Mouse (Mus musculus): ENCODE measurements around the gene Klrb1a. TPM values are rescaled to one million over a fixed set of nuclear protein-coding genes. Genes with fewer than 3 reads are reported as not detected.

The Klrb1a gene
- polyA plus RNA-seq, 1 experiment from 2014 or later = not detected

DNA sequence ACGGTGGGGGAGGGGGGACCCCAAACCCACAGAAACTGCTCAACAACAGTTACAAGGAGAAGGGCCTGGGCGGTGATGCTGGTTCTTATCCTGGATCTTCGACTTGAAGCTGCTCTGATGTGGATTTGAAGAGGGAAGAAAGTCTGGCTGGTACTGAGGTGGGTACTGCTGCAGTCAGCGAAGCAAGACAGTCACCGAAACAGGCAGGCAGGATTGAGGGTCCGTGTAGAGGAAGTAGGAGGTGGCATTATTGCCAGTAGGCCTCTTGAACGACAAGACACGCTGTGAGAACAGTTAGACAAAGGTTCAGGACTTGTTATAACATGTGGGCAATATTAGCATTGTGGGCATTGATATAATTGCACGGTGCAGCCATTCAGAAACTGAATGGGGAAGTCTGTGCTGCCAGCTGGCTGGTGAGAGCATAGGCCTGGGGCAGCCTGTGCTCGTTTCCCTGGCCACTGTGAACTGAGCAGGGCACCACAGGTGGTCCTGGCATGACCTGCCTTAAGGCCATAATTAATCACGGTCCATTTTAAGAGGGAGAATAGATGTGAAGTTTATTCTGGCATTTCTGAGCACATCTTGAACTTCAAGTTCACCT is 37.6 kb downstream of the Klrb1a start:
- no peak overlapping the region for H3K4me3 ChIP-seq (ENCODE audit: low read length)

GRCm38 (mm10) chr6:128584070-128584660 is 39.2 kb downstream of the Klrb1a start:
- WGBS = 30% methylated on average over 10 of the region's 10 CpGs
- Histone ChIP-seq H3K36me3 (ENCODE audit: control insufficient read depth, insufficient read depth, low read length) (no peaks in the 10 kb centered on the region), H3K27me3 (replicated peaks; ENCODE audit: control insufficient read depth, insufficient read depth, low read length) (no peaks in the 10 kb centered on the region), H3K4me1 (ENCODE audit: control insufficient read depth, insufficient read depth, low read depth, low read length) (no peaks in the 10 kb centered on the region), H3K27ac (ENCODE audit: low read depth, low read length) (no peak overlapping the region), H3K4me2 (ENCODE audit: low read length) (no peak overlapping the region), H3K4me3 (ENCODE audit: low read length) (no peak overlapping the region), H3K9me3 (ENCODE audit: control insufficient read depth, low read length) (no peaks in the 10 kb centered on the region), H3K9ac (ENCODE audit: low read depth, low read length) (no peak overlapping the region)
- ATAC-seq = no peak

More for the DNA sequence above, 37.6 kb downstream of the Klrb1a start:
- H3K27me3 ChIP-seq (replicated peaks; ENCODE audit: control insufficient read depth, insufficient read depth, low read length) = no peaks in the 10 kb centered on the region
- no peaks in the 10 kb centered on the region for H3K4me1 ChIP-seq (ENCODE audit: control insufficient read depth, insufficient read depth, low read depth, low read length)
- whole genome bisulfite sequencing = 64% methylated on average over 11 of the region's 11 CpGs
- H3K36me3 ChIP-seq (ENCODE audit: control insufficient read depth, insufficient read depth, low read length) = no peaks in the 10 kb centered on the region
- no peak overlapping the region for H3K4me2 ChIP-seq (ENCODE audit: low read length)
- no peak overlapping the region for H3K27ac ChIP-seq (ENCODE audit: low read depth, low read length)
- ATAC-seq = no peak
- no peak overlapping the region for H3K9ac ChIP-seq (ENCODE audit: low read depth, low read length)
- H3K9me3 ChIP-seq (ENCODE audit: control insufficient read depth, low read length) = no peaks in the 10 kb centered on the region

DNA sequence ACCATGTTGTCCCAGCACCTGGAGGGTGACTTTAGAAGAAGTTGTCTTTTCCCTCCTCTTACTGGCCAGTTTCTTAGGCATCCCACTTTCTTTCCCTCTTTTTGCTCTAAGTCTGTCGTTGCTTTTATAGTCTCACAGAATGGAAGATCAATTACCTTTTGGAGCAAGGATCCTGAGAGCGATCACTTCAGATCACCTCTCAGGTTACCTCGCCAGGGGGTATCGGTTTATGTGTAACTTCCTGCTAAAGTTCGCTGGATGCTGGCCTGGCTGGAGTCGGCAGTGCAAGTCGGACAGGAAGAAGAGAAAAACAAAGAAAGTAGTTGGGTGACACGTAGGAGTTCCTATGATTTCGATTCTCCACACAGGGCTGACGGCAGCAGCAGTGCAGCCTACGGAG is 41.8 kb downstream of the Klrb1a start, which contains the start of gene A2ml1:
A2ml1 (minus strand) TSS at position 101 of the 400 bp plus-strand sequence.
- Histone ChIP-seq H3K36me3 (ENCODE audit: control insufficient read depth, insufficient read depth, low read length) (no peaks in the 10 kb centered on the region), H3K4me2 (ENCODE audit: low read length) (no peak within 1 kb of the TSS), H3K4me1 (ENCODE audit: control insufficient read depth, insufficient read depth, low read depth, low read length) (no peaks in the 10 kb centered on the region), H3K9me3 (ENCODE audit: control insufficient read depth, low read length) (no peaks in the 10 kb centered on the region), H3K27me3 (replicated peaks; ENCODE audit: control insufficient read depth, insufficient read depth, low read length) (no peaks in the 10 kb centered on the region), H3K4me3 (ENCODE audit: low read length) (no peak within 1 kb of the TSS), H3K27ac (ENCODE audit: low read depth, low read length) (no peak within 1 kb of the TSS), H3K9ac (ENCODE audit: low read depth, low read length) (no peak within 1 kb of the TSS)
- ATAC-seq = no peak
- 80% methylated on average over 11 of the region's 11 CpGs for WGBS

DNA sequence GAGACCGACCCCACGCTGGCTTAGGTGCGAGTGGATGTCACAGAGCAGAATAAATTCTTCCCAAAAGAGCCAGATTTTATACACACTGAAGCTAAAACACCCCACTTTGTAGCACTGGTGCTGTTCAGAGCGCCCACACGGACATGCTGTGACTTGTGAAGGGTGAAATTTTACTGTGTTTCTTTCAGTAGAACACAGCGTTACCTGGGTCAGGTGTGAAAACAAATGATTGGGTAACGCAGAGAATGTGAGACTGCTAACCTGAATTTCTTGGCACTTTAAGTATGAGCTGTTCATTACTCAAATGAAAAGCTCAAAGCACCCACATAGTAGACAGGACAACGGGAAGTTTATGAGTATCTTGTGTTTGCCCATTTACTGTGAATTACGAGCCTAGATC is 46.0 kb downstream of the Klrb1a start:
- Histone ChIP-seq H3K9me3 (ENCODE audit: control insufficient read depth, low read length) (no peaks in the 10 kb centered on the region), H3K9ac (ENCODE audit: low read depth, low read length) (no peak overlapping the region), H3K36me3 (ENCODE audit: control insufficient read depth, insufficient read depth, low read length) (no peaks in the 10 kb centered on the region), H3K27ac (ENCODE audit: low read depth, low read length) (no peak overlapping the region), H3K4me2 (ENCODE audit: low read length) (no peak overlapping the region), H3K27me3 (replicated peaks; ENCODE audit: control insufficient read depth, insufficient read depth, low read length) (no peaks in the 10 kb centered on the region), H3K4me3 (ENCODE audit: low read length) (no peak overlapping the region), H3K4me1 (ENCODE audit: control insufficient read depth, insufficient read depth, low read depth, low read length) (no peaks in the 10 kb centered on the region)
- no peak for ATAC-seq
- 92% methylated on average over 9 of the region's 9 CpGs for WGBS

GRCm38 (mm10) chr6:128566589-128566988 is 56.7 kb downstream of the Klrb1a start:
- H3K27me3 ChIP-seq (replicated peaks; ENCODE audit: control insufficient read depth, insufficient read depth, low read length) = no peaks in the 10 kb centered on the region
- no peaks in the 10 kb centered on the region for H3K36me3 ChIP-seq (ENCODE audit: control insufficient read depth, insufficient read depth, low read length)
- no peak overlapping the region for H3K9ac ChIP-seq (ENCODE audit: low read depth, low read length)
- H3K4me2 ChIP-seq (ENCODE audit: low read length) = no peak overlapping the region
- 93% methylated on average over 11 of the region's 11 CpGs for whole genome bisulfite sequencing
- H3K4me1 ChIP-seq (ENCODE audit: control insufficient read depth, insufficient read depth, low read depth, low read length) = no peaks in the 10 kb centered on the region
- H3K27ac ChIP-seq (ENCODE audit: low read depth, low read length) = no peak overlapping the region
- H3K9me3 ChIP-seq (ENCODE audit: control insufficient read depth, low read length) = no peaks in the 10 kb centered on the region
- no peak for ATAC-seq
- H3K4me3 ChIP-seq (ENCODE audit: low read length) = no peak overlapping the region

Other genes starting within 250 kb of the Klrb1a start
- gene Tex52, start 248.1 kb downstream of the Klrb1a start, polyA plus RNA-seq (2015; fragmentation: Nextera tagmentation; extraction: Ambion mirVana) = 0.61 and 0.82 TPM in 2 replicates
- not detected in 2 replicates for gene Gm44596, start 248.0 kb downstream of the Klrb1a start, polyA plus RNA-seq (2015; fragmentation: Nextera tagmentation; extraction: Ambion mirVana)
- 11.0 and 11.3 TPM in 2 replicates for gene Nrip2, start 224.2 kb downstream of the Klrb1a start, polyA plus RNA-seq (2015; fragmentation: Nextera tagmentation; extraction: Ambion mirVana)
- gene Itfg2, start 198.6 kb downstream of the Klrb1a start, polyA plus RNA-seq (2015; fragmentation: Nextera tagmentation; extraction: Ambion mirVana) = 35.7 and 46.9 TPM in 2 replicates
- 341 and 344 TPM in 2 replicates for gene Fkbp4, start 184.9 kb downstream of the Klrb1a start, polyA plus RNA-seq (2015; fragmentation: Nextera tagmentation; extraction: Ambion mirVana)
- 0.10 and 0.34 TPM in 2 replicates for gene Pzp, start 96.8 kb downstream of the Klrb1a start, polyA plus RNA-seq (2015; fragmentation: Nextera tagmentation; extraction: Ambion mirVana)
- gene A2ml1, start 41.9 kb downstream of the Klrb1a start, polyA plus RNA-seq (2015; fragmentation: Nextera tagmentation; extraction: Ambion mirVana) = 4.7 and 5.6 TPM in 2 replicates
- not detected in 2 replicates for gene Clec2h, start 38.9 kb upstream of the Klrb1a start, polyA plus RNA-seq (2015; fragmentation: Nextera tagmentation; extraction: Ambion mirVana)
- gene Klrb1, start 99.5 kb upstream of the Klrb1a start, polyA plus RNA-seq (2015; fragmentation: Nextera tagmentation; extraction: Ambion mirVana) = 1.3 and 1.5 TPM in 2 replicates
- 0.11 and 0.15 TPM in 2 replicates for gene Klrb1c, start 165.7 kb upstream of the Klrb1a start, polyA plus RNA-seq (2015; fragmentation: Nextera tagmentation; extraction: Ambion mirVana)
- gene Gm44511, start 202.8 kb upstream of the Klrb1a start, polyA plus RNA-seq (2015; fragmentation: Nextera tagmentation; extraction: Ambion mirVana) = not detected in 2 replicates
- gene Klrb1b, start 202.8 kb upstream of the Klrb1a start, polyA plus RNA-seq (2015; fragmentation: Nextera tagmentation; extraction: Ambion mirVana) = not detected in 2 replicates